Mouse (Mus musculus): ENCODE data around the gene Bmf. TPM values are rescaled to one million over a fixed set of nuclear protein-coding genes. Genes with fewer than 3 reads are reported as not detected.

The Bmf gene
- polyA plus RNA-seq, 1 experiment, result 4.8 TPM

DNA sequence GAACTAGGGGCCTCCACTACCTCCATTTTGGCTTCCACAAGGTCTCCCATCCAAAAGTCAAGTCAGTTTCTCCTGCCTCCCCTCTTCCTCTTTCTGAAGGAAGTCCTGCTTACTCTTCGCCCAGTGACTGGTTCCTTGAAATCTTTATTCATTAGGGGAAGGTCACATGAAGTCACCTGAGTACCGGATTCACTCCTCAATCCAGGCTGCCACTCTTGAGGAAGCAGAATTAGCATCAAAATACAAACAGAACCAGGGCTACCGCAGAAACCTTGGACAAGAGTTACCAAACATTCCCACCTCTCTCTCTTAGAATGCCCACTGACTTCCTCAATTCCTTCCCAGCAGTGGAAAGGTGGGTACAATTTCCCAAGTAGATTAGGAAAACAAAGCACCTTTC is 38.2 kb upstream of the Bmf start:
- Histone ChIP-seq H3K79me2 (ENCODE audit: control insufficient read depth, insufficient read depth) (no peaks in the 10 kb centered on the region), H3ac (ENCODE audit: control insufficient read depth, insufficient read length) (no peak overlapping the region), H3K27me3 (ENCODE audit: control insufficient read depth, insufficient read depth, insufficient read length) (no peaks in the 10 kb centered on the region), H3K4me2 (ENCODE audit: low read depth) (no peak overlapping the region), H3K36me3 (ENCODE audit: control insufficient read depth, insufficient read depth) (no peaks in the 10 kb centered on the region), H3K4me3 (no peak overlapping the region)
- TF ChIP-seq MYOG (IDR thresholded peaks at IDR 0.05; ENCODE audit: control insufficient read depth in 1 of 3, insufficient read depth in 1 of 3, insufficient read length in 2 of 3, low read depth in 2 of 3), result no peak
- TF ChIP-seq POLR2A (IDR thresholded peaks at IDR 0.05; ENCODE audit: insufficient read length, low read depth), result no peak
- no peak for TF ChIP-seq E2F4 (IDR thresholded peaks at IDR 0.05; ENCODE audit: insufficient read depth)
- TF ChIP-seq USF1 (IDR thresholded peaks at IDR 0.05; ENCODE audit: low read depth), result no peak
- no peak for TF ChIP-seq POLR2AphosphoS2 (IDR thresholded peaks at IDR 0.05; ENCODE audit: insufficient read length, low read depth)
- no peak for TF ChIP-seq MYOD1 (IDR thresholded peaks at IDR 0.05; ENCODE audit: control insufficient read depth in 1 of 3, insufficient read length in 2 of 3, low read depth in 2 of 3)
- no peak for TF ChIP-seq TCF3 (IDR thresholded peaks at IDR 0.05; ENCODE audit: insufficient read length, low read depth)
- no peak for TF ChIP-seq SRF (IDR thresholded peaks at IDR 0.05; ENCODE audit: control insufficient read depth, insufficient read length, low read depth)
- no peak for TF ChIP-seq TCF12 (IDR thresholded peaks at IDR 0.05; ENCODE audit: insufficient read depth, poor library complexity, severe bottlenecking)
- no peak for TF ChIP-seq CEBPB (IDR thresholded peaks at IDR 0.05; ENCODE audit: insufficient read depth, poor library complexity, severe bottlenecking)
- TF ChIP-seq MAX (IDR thresholded peaks at IDR 0.05; ENCODE audit: low read depth), result no peak
- no peak for TF ChIP-seq REST (IDR thresholded peaks at IDR 0.05; ENCODE audit: insufficient read depth, insufficient read length)

- no peaks in the 10 kb centered on the region for H3K27me3 ChIP-seq (ENCODE audit: control insufficient read depth, insufficient read depth, insufficient read length)
- H3K4me2 ChIP-seq (ENCODE audit: low read depth), result no peak overlapping the region
- no peak overlapping the region for H3K4me3 ChIP-seq
- no peaks in the 10 kb centered on the region for H3K36me3 ChIP-seq (ENCODE audit: control insufficient read depth, insufficient read depth)
- no peak overlapping the region for H3ac ChIP-seq (ENCODE audit: control insufficient read depth, insufficient read length)
- H3K79me2 ChIP-seq (ENCODE audit: control insufficient read depth, insufficient read depth), result no peaks in the 10 kb centered on the region
- TF ChIP-seq MAX (IDR thresholded peaks at IDR 0.05; ENCODE audit: low read depth), result no peak
- TF ChIP-seq POLR2A (IDR thresholded peaks at IDR 0.05; ENCODE audit: insufficient read length, low read depth), result no peak
- no peak for TF ChIP-seq REST (IDR thresholded peaks at IDR 0.05; ENCODE audit: insufficient read depth, insufficient read length)
- TF ChIP-seq MYOD1 (IDR thresholded peaks at IDR 0.05; ENCODE audit: control insufficient read depth in 1 of 3, insufficient read length in 2 of 3, low read depth in 2 of 3), result no peak
- TF ChIP-seq TCF12 (IDR thresholded peaks at IDR 0.05; ENCODE audit: insufficient read depth, poor library complexity, severe bottlenecking), result no peak
- no peak for TF ChIP-seq CEBPB (IDR thresholded peaks at IDR 0.05; ENCODE audit: insufficient read depth, poor library complexity, severe bottlenecking)
- no peak for TF ChIP-seq USF1 (IDR thresholded peaks at IDR 0.05; ENCODE audit: low read depth)
- no peak for TF ChIP-seq MYOG (IDR thresholded peaks at IDR 0.05; ENCODE audit: control insufficient read depth in 1 of 3, insufficient read depth in 1 of 3, insufficient read length in 2 of 3, low read depth in 2 of 3)
- TF ChIP-seq SRF (IDR thresholded peaks at IDR 0.05; ENCODE audit: control insufficient read depth, insufficient read length, low read depth), result no peak
Observed at GRCm38 (mm10) chr2:118586013-118586412, 36.5 kb upstream of the Bmf start.

- Histone ChIP-seq H3K36me3 (ENCODE audit: control insufficient read depth, insufficient read depth) (no peaks in the 10 kb centered on the region), H3ac (ENCODE audit: control insufficient read depth, insufficient read length) (no peak overlapping the region), H3K79me2 (ENCODE audit: control insufficient read depth, insufficient read depth) (no peaks in the 10 kb centered on the region), H3K27me3 (ENCODE audit: control insufficient read depth, insufficient read depth, insufficient read length) (no peaks in the 10 kb centered on the region), H3K4me3 (no peak overlapping the region), H3K4me2 (ENCODE audit: low read depth) (no peak overlapping the region)
- no peak for TF ChIP-seq SRF (IDR thresholded peaks at IDR 0.05; ENCODE audit: control insufficient read depth, insufficient read length, low read depth)
- TF ChIP-seq CEBPB (IDR thresholded peaks at IDR 0.05; ENCODE audit: insufficient read depth, poor library complexity, severe bottlenecking), result no peak
- no peak for TF ChIP-seq TCF12 (IDR thresholded peaks at IDR 0.05; ENCODE audit: insufficient read depth, poor library complexity, severe bottlenecking)
- no peak for TF ChIP-seq MYOD1 (IDR thresholded peaks at IDR 0.05; ENCODE audit: control insufficient read depth in 1 of 3, insufficient read length in 2 of 3, low read depth in 2 of 3)
- no peak for TF ChIP-seq MAX (IDR thresholded peaks at IDR 0.05; ENCODE audit: low read depth)
- TF ChIP-seq POLR2A (IDR thresholded peaks at IDR 0.05; ENCODE audit: insufficient read length, low read depth), result no peak
- TF ChIP-seq USF1 (IDR thresholded peaks at IDR 0.05; ENCODE audit: low read depth), result no peak
- no peak for TF ChIP-seq MYOG (IDR thresholded peaks at IDR 0.05; ENCODE audit: control insufficient read depth in 1 of 3, insufficient read depth in 1 of 3, insufficient read length in 2 of 3, low read depth in 2 of 3)
- TF ChIP-seq REST (IDR thresholded peaks at IDR 0.05; ENCODE audit: insufficient read depth, insufficient read length), result no peak
Observed at GRCm38 (mm10) chr2:118573135-118573534, 23.6 kb upstream of the Bmf start.

- Histone ChIP-seq H3K4me2 (ENCODE audit: low read depth) (no peak overlapping the region), H3K79me2 (ENCODE audit: control insufficient read depth, insufficient read depth) (no peaks in the 10 kb centered on the region), H3K36me3 (ENCODE audit: control insufficient read depth, insufficient read depth) (no peaks in the 10 kb centered on the region), H3K4me3 (no peak overlapping the region), H3K27me3 (ENCODE audit: control insufficient read depth, insufficient read depth, insufficient read length) (no peaks in the 10 kb centered on the region), H3ac (ENCODE audit: control insufficient read depth, insufficient read length) (no peak overlapping the region)
- no peak for TF ChIP-seq SRF (IDR thresholded peaks at IDR 0.05; ENCODE audit: control insufficient read depth, insufficient read length, low read depth)
- TF ChIP-seq MYOG (IDR thresholded peaks at IDR 0.05; ENCODE audit: control insufficient read depth in 1 of 3, insufficient read depth in 1 of 3, insufficient read length in 2 of 3, low read depth in 2 of 3), result no peak
- TF ChIP-seq POLR2A (IDR thresholded peaks at IDR 0.05; ENCODE audit: insufficient read length, low read depth), result no peak
- TF ChIP-seq E2F4 (IDR thresholded peaks at IDR 0.05; ENCODE audit: insufficient read depth), result no peak
- TF ChIP-seq MAX (IDR thresholded peaks at IDR 0.05; ENCODE audit: low read depth), result no peak
- no peak for TF ChIP-seq REST (IDR thresholded peaks at IDR 0.05; ENCODE audit: insufficient read depth, insufficient read length)
- TF ChIP-seq TCF3 (IDR thresholded peaks at IDR 0.05; ENCODE audit: insufficient read length, low read depth), result no peak
- no peak for TF ChIP-seq POLR2AphosphoS2 (IDR thresholded peaks at IDR 0.05; ENCODE audit: insufficient read length, low read depth)
- no peak for TF ChIP-seq MYOD1 (IDR thresholded peaks at IDR 0.05; ENCODE audit: control insufficient read depth in 1 of 3, insufficient read length in 2 of 3, low read depth in 2 of 3)
- no peak for TF ChIP-seq USF1 (IDR thresholded peaks at IDR 0.05; ENCODE audit: low read depth)
- no peak for TF ChIP-seq CEBPB (IDR thresholded peaks at IDR 0.05; ENCODE audit: insufficient read depth, poor library complexity, severe bottlenecking)
- TF ChIP-seq TCF12 (IDR thresholded peaks at IDR 0.05; ENCODE audit: insufficient read depth, poor library complexity, severe bottlenecking), result no peak
Observed at GRCm38 (mm10) chr2:118572183-118572836, 22.8 kb upstream of the Bmf start.
